Mouse (Mus musculus) intestine, postnatal 0 days (tissue): ENCODE measurements around the gene Dyrk4. TPM values are rescaled to one million over a fixed set of nuclear protein-coding genes. Genes with fewer than 3 reads are reported as not detected.

Source experiments
- ATAC-seq: fragments of 200-750 bp; cut with Nextera tagmentation; 2 replicates; pipeline ENCODE4 v1.8.0; 2017; ENCODE audit warnings: mild to moderate bottlenecking, moderate TSS enrichment, moderate library complexity
- H3K27ac ChIP-seq: fragments of 300-500 bp; sonication (generic); 2 replicates; pipeline ENCODE4 v1.5.1; 2014; ENCODE audit warnings: mild to moderate bottlenecking, low read depth, low read length, moderate library complexity
- H3K27me3 ChIP-seq: fragments of 300-500 bp; sonication (generic); replicated peaks from 2 replicates; pipeline ENCODE4 v1.6.1; 2014; ENCODE audit warnings: low read length, mixed read lengths; ENCODE audit not compliant: control insufficient read depth, insufficient read depth
- H3K36me3 ChIP-seq: fragments of 300-500 bp; sonication (generic); 2 replicates; pipeline ENCODE4 v1.6.1; 2014; ENCODE audit warnings: mild to moderate bottlenecking, moderate library complexity; ENCODE audit not compliant: control insufficient read depth, insufficient read depth
- H3K4me1 ChIP-seq: fragments of 300-500 bp; sonication (generic); replicated peaks from 2 replicates; pipeline ENCODE4 v1.6.1; 2014; ENCODE audit warnings: antibody characterized with exemption, low read length, mixed read lengths; ENCODE audit not compliant: control insufficient read depth, insufficient read depth
- H3K4me2 ChIP-seq: fragments of 300-500 bp; sonication (generic); replicated peaks from 2 replicates; pipeline ENCODE4 v1.6.1; 2014; ENCODE audit warnings: low read depth, mild to moderate bottlenecking, moderate library complexity
- H3K4me3 ChIP-seq: fragments of 300-500 bp; sonication (generic); 2 replicates; pipeline ENCODE4 v1.5.1; 2014; ENCODE audit warnings: low read depth, low read length
- H3K9ac ChIP-seq: fragments of 300-500 bp; sonication (generic); 2 replicates; pipeline ENCODE4 v1.6.1; 2014; ENCODE audit warnings: mild to moderate bottlenecking, low read depth, low read length
- H3K9me3 ChIP-seq: fragments of 300-500 bp; sonication (generic); 2 replicates; pipeline ENCODE4 v1.6.1; 2016; ENCODE audit warnings: mixed run types; ENCODE audit not compliant: control insufficient read depth
- CTCF ChIP-seq: sonication (generic); IDR thresholded peaks from 2 replicates; pipeline ENCODE4 v1.5.1; 2016; ENCODE audit warnings: low read depth, mild to moderate bottlenecking, control low read depth, antibody characterized with exemption, moderate library complexity
- WGBS: fragments of 180-500 bp; shearing (Covaris S2); extraction: QIAGEN DNeasy Blood & Tissue Kit; methylation state at CpG from one replicate; pipeline ENCODE4 v1.1.7; 2014; 5-methylcytosine and 5-hydroxymethylcytosine counted together
- polyA plus RNA-seq: library from polyadenylated mRNA; unstranded; fragments of >200 nt; fragmentation: Nextera tagmentation; extraction: Ambion mirVana; gene quantifications from 2 replicates; pipeline ENCODE4 v1.2.1, GENCODE M21; 2015

Dyrk4 gene
- polyA plus RNA-seq, result not detected in 2 replicates

- Histone ChIP-seq H3K9me3 (no peaks in the 10 kb centered on the region), H3K27ac (peak within 1 kb of the TSS; percentile 35), H3K27me3 (no peaks in the 10 kb centered on the region), H3K4me2 (peak within 1 kb of the TSS; percentile 46), H3K36me3 (peaks cover 17% of the 10 kb centered on the region), H3K4me3 (no peak within 1 kb of the TSS), H3K4me1 (no peaks in the 10 kb centered on the region), H3K9ac (no peak within 1 kb of the TSS)
- TF ChIP-seq CTCF, result no peak
- peak; percentile 72 for ATAC-seq
- 12% methylated on average over 21 of the region's 21 CpGs for WGBS
These were observed at the start of gene Dyrk4 for GRCm38 (mm10) chr6:126921111-126921881. Gene Dyrk4, minus strand, starts transcription at chr6:126921839.

- Histone ChIP-seq H3K4me2 (no peak overlapping the region), H3K4me1 (no peaks in the 10 kb centered on the region), H3K9me3 (no peaks in the 10 kb centered on the region), H3K9ac (no peak overlapping the region), H3K36me3 (peaks cover 44% of the 10 kb centered on the region), H3K27ac (no peak overlapping the region), H3K4me3 (no peak overlapping the region), H3K27me3 (no peaks in the 10 kb centered on the region)
- no peak for ATAC-seq
- 81% methylated on average over 14 of the region's 14 CpGs for WGBS
- no peak for TF ChIP-seq CTCF
These were observed 44.8 kb upstream of the Dyrk4 start for GRCm38 (mm10) chr6:126966241-126967026.

- no peaks in the 10 kb centered on the region for H3K27me3 ChIP-seq
- H3K4me3 ChIP-seq, result no peak overlapping the region
- no peak for TF ChIP-seq CTCF
- WGBS, result 86% methylated on average over 9 of the region's 9 CpGs
- no peak for ATAC-seq
- no peak overlapping the region for H3K4me2 ChIP-seq
- no peaks in the 10 kb centered on the region for H3K4me1 ChIP-seq
- peaks cover 44% of the 10 kb centered on the region for H3K36me3 ChIP-seq
- no peak overlapping the region for H3K27ac ChIP-seq
- H3K9me3 ChIP-seq, result no peaks in the 10 kb centered on the region
- no peak overlapping the region for H3K9ac ChIP-seq
These were observed 41.8 kb upstream of the Dyrk4 start for GRCm38 (mm10) chr6:126963426-126963825.

- Histone ChIP-seq H3K4me1 (no peaks in the 10 kb centered on the region), H3K9me3 (no peaks in the 10 kb centered on the region), H3K36me3 (peaks cover 38% of the 10 kb centered on the region), H3K27ac (no peak overlapping the region), H3K4me2 (no peak overlapping the region), H3K27me3 (no peaks in the 10 kb centered on the region), H3K4me3 (no peak overlapping the region), H3K9ac (no peak overlapping the region)
- WGBS, result 84% methylated on average over 5 of the region's 5 CpGs
- no peak for ATAC-seq
- TF ChIP-seq CTCF, result no peak
These were observed 41.1 kb upstream of the Dyrk4 start for GRCm38 (mm10) chr6:126962709-126963108.

GRCm38 (mm10) chr6:126961371-126962018, 39.9 kb upstream of the Dyrk4 start:
- Histone ChIP-seq H3K4me1 (no peaks in the 10 kb centered on the region), H3K27ac (no peak overlapping the region), H3K4me2 (no peak overlapping the region), H3K27me3 (no peaks in the 10 kb centered on the region), H3K9me3 (no peaks in the 10 kb centered on the region), H3K4me3 (no peak overlapping the region), H3K36me3 (peaks cover 40% of the 10 kb centered on the region), H3K9ac (no peak overlapping the region)
- TF ChIP-seq CTCF, result no peak
- ATAC-seq, result no peak
- 88% methylated on average over 8 of the region's 8 CpGs for WGBS

- Histone ChIP-seq H3K4me3 (no peak overlapping the region), H3K27me3 (no peaks in the 10 kb centered on the region), H3K9me3 (no peaks in the 10 kb centered on the region), H3K27ac (no peak overlapping the region), H3K4me2 (no peak overlapping the region), H3K9ac (no peak overlapping the region), H3K36me3 (peaks cover 46% of the 10 kb centered on the region), H3K4me1 (no peaks in the 10 kb centered on the region)
- ATAC-seq, result no peak
- TF ChIP-seq CTCF, result peak; percentile 91
- 7% methylated on average over 10 of the region's 10 CpGs for WGBS
These were observed 34.1 kb upstream of the Dyrk4 start for GRCm38 (mm10) chr6:126955734-126956133.
